Mouse (Mus musculus): ENCODE measurements at regions not wholly inside any gene's neighbourhood (a gene's known extent, or its start where the extent isn't known, plus 50 kb on each side); places are given as distances from the start of the nearest gene placed in this dataset.
"Not testable (repeated sequence)": the region's sequence is repeated elsewhere in the genome, so short reads cannot be mapped to it uniquely, and the experiment has no call there.

GRCm38 (mm10) chrX:93915548-93915947, 52.9 kb upstream of the AU015836 start:
- Histone ChIP-seq H3K4me1 (ENCODE audit: control insufficient read depth, insufficient read depth, low read length) (no peaks in the 10 kb centered on the region), H3K4me3 (ENCODE audit: low read depth, low read length) (no peak overlapping the region), H3K4me2 (ENCODE audit: low read depth, low read length) (no peak overlapping the region), H3K36me3 (replicated peaks; ENCODE audit: control insufficient read depth, insufficient read depth, low read depth, low read length) (no peaks in the 10 kb centered on the region), H3K27ac (replicated peaks; ENCODE audit: low read depth, low read length) (no peak overlapping the region), H3K9me3 (replicated peaks; ENCODE audit: control insufficient read depth, low read length) (no peaks in the 10 kb centered on the region), H3K27me3 (ENCODE audit: control insufficient read depth, insufficient read depth, low read length) (no peaks in the 10 kb centered on the region), H3K9ac (replicated peaks; ENCODE audit: low read length) (no peak overlapping the region)
- ATAC-seq (replicated peaks; ENCODE audit: insufficient number of reproducible peaks, low FRiP score, low TSS enrichment, low read depth), result no peak
- DNase-seq (ENCODE audit: low spot score), result no peak

GRCm38 (mm10) chrX:93917367-93917766, 51.1 kb upstream of the AU015836 start:
- H3K27me3 ChIP-seq (ENCODE audit: control insufficient read depth, insufficient read depth, low read length); H3K4me2 ChIP-seq (ENCODE audit: low read depth, low read length); H3K4me1 ChIP-seq (ENCODE audit: control insufficient read depth, insufficient read depth, low read length); H3K27ac ChIP-seq (replicated peaks; ENCODE audit: low read depth, low read length); ATAC-seq (replicated peaks; ENCODE audit: insufficient number of reproducible peaks, low FRiP score, low TSS enrichment, low read depth); H3K4me3 ChIP-seq (ENCODE audit: low read depth, low read length); H3K9ac ChIP-seq (replicated peaks; ENCODE audit: low read length); H3K9me3 ChIP-seq (replicated peaks; ENCODE audit: control insufficient read depth, low read length); DNase-seq (ENCODE audit: low spot score); H3K36me3 ChIP-seq (replicated peaks; ENCODE audit: control insufficient read depth, insufficient read depth, low read depth, low read length): not testable (repeated sequence)
- 78% methylated on average over 3 of the region's 3 CpGs for whole genome bisulfite sequencing

Measured in embryonic facial prominence, embryonic 11.5 days (tissue).